Mouse (Mus musculus) kidney, embryonic 16.5 days (tissue): ENCODE data around the gene Tgfbr3l. TPM values are rescaled to one million over a fixed set of nuclear protein-coding genes. Genes with fewer than 3 reads are reported as not detected.

Experiments used
- ATAC-seq: fragments of 200-750 bp; cut with Nextera tagmentation; 2 replicates; pipeline ENCODE4 v1.8.0; 2017; ENCODE audit warnings: moderate TSS enrichment; ENCODE audit not compliant: low FRiP score, low TSS enrichment
- H3K27ac ChIP-seq: fragments of 300-500 bp; sonication (generic); 2 replicates; pipeline ENCODE4 v1.5.1; 2014; ENCODE audit warnings: low read length
- H3K27me3 ChIP-seq: fragments of 300-500 bp; sonication (generic); 2 replicates; pipeline ENCODE4 v1.6.1; 2014; ENCODE audit warnings: low read length, control low read depth, mixed read lengths; ENCODE audit not compliant: insufficient read depth
- H3K36me3 ChIP-seq: fragments of 300-500 bp; sonication (generic); 2 replicates; pipeline ENCODE4 v1.6.1; 2014; ENCODE audit warnings: low read length, control low read depth, mixed read lengths; ENCODE audit not compliant: insufficient read depth
- H3K4me1 ChIP-seq: fragments of 300-500 bp; sonication (generic); 2 replicates; pipeline ENCODE4 v1.6.1; 2014; ENCODE audit warnings: low read length, control low read depth, mixed read lengths; ENCODE audit not compliant: insufficient read depth
- H3K4me2 ChIP-seq: fragments of 300-500 bp; sonication (generic); replicated peaks from 2 replicates; pipeline ENCODE4 v1.6.1; 2014; ENCODE audit warnings: low read depth, low read length
- H3K4me3 ChIP-seq: fragments of 300-500 bp; sonication (generic); 2 replicates; pipeline ENCODE4 v1.5.1; 2014; ENCODE audit warnings: mild to moderate bottlenecking, low read length
- H3K9ac ChIP-seq: fragments of 300-500 bp; sonication (generic); replicated peaks from 2 replicates; pipeline ENCODE4 v1.6.1; 2014; ENCODE audit warnings: low read length
- H3K9me3 ChIP-seq: fragments of 300-500 bp; sonication (generic); 2 replicates; pipeline ENCODE4 v1.6.1; 2016; ENCODE audit warnings: low read length, control low read depth
- WGBS: fragments of 180-500 bp; shearing (Covaris S2); extraction: QIAGEN DNeasy Blood & Tissue Kit; methylation state at CpG from one replicate; pipeline ENCODE4 v1.1.7; 2014; 5-methylcytosine and 5-hydroxymethylcytosine counted together
- polyA plus RNA-seq: library from polyadenylated mRNA; unstranded; fragments of >200 nt; fragmentation: Nextera tagmentation; extraction: Ambion mirVana; gene quantifications from 2 replicates; pipeline ENCODE4 v1.2.1, GENCODE M21; 2015

Gene Tgfbr3l
- polyA plus RNA-seq, result 4.2 and 4.8 TPM in 2 replicates

- Histone ChIP-seq H3K4me2 (0 out of 2 replicates have a peak within 1 kb of the TSS, but pooled peaks have one; percentile 8), H3K9me3 (no peaks in the 10 kb centered on the region), H3K9ac (no peak within 1 kb of the TSS; the same call in 1 of the 2 replicates), H3K27ac (peak within 1 kb of the TSS; percentile 3; the same call in 1 of the 2 replicates), H3K27me3 (no peaks in the 10 kb centered on the region), H3K4me3 (no peak within 1 kb of the TSS), H3K36me3 (peaks cover 50% of the 10 kb centered on the region), H3K4me1 (peaks cover 18% of the 10 kb centered on the region)
- ATAC-seq, result no peak
- WGBS, result 73% methylated on average over 15 of the region's 15 CpGs
These were observed at the start of gene Tgfbr3l for GRCm38 (mm10) chr8:4247951-4248540. Gene Tgfbr3l (plus strand): TSS chr8:4248214.

- H3K9me3 ChIP-seq, result no peaks in the 10 kb centered on the region
- H3K36me3 ChIP-seq, result no peaks in the 10 kb centered on the region
- no peak overlapping the region for H3K27ac ChIP-seq
- H3K4me3 ChIP-seq, result no peak overlapping the region
- WGBS, result 66% methylated on average over 2 of the region's 2 CpGs
- peaks cover under 1% of the 10 kb centered on the region; the same call in 1 of the 2 replicates for H3K4me1 ChIP-seq
- ATAC-seq, result no peak
- H3K9ac ChIP-seq, result no peak overlapping the region
- peaks cover 14% of the 10 kb centered on the region for H3K27me3 ChIP-seq
- H3K4me2 ChIP-seq, result no peak overlapping the region
These were observed 46.7 kb upstream of the Tgfbr3l start for GRCm38 (mm10) chr8:4201321-4201720.

GRCm38 (mm10) chr8:4205246-4206123 lies 42.5 kb upstream of the Tgfbr3l start:
- Histone ChIP-seq H3K9ac (peak overlapping the region; percentile 23), H3K36me3 (peaks cover 14% of the 10 kb centered on the region; the same call in 1 of the 2 replicates), H3K4me2 (peak overlapping the region; percentile 43), H3K9me3 (peaks cover 6% of the 10 kb centered on the region; the same call in 1 of the 2 replicates), H3K27ac (no peak overlapping the region), H3K4me3 (peak overlapping the region; percentile 18), H3K27me3 (peaks cover 14% of the 10 kb centered on the region), H3K4me1 (peaks cover 11% of the 10 kb centered on the region; the same call in 1 of the 2 replicates)
- peak; percentile 17; the same call in 1 of the 2 replicates for ATAC-seq
- WGBS, result 24% methylated on average over 38 of the region's 38 CpGs

GRCm38 (mm10) chr8:4206182-4207015 lies 41.6 kb upstream of the Tgfbr3l start:
- WGBS, result 17% methylated on average over 44 of the region's 44 CpGs
- H3K27me3 ChIP-seq, result peaks cover 14% of the 10 kb centered on the region
- ATAC-seq, result peak; percentile 29; the same call in 1 of the 2 replicates
- peaks cover 11% of the 10 kb centered on the region; the same call in 1 of the 2 replicates for H3K4me1 ChIP-seq
- H3K4me3 ChIP-seq, result peak overlapping the region; percentile 18
- H3K9me3 ChIP-seq, result peaks cover 6% of the 10 kb centered on the region; the same call in 1 of the 2 replicates
- peak overlapping the region; percentile 43 for H3K4me2 ChIP-seq
- no peak overlapping the region for H3K27ac ChIP-seq
- peaks cover 14% of the 10 kb centered on the region; the same call in 1 of the 2 replicates for H3K36me3 ChIP-seq
- H3K9ac ChIP-seq, result peak overlapping the region; percentile 23

GRCm38 (mm10) chr8:4207016-4207350 lies 41.0 kb upstream of the Tgfbr3l start:
- WGBS, result 54% methylated on average over 2 of the region's 2 CpGs
- Histone ChIP-seq H3K36me3 (peaks cover 14% of the 10 kb centered on the region; the same call in 1 of the 2 replicates), H3K27ac (no peak overlapping the region), H3K9ac (peak overlapping the region; percentile 23; the same call in 1 of the 2 replicates), H3K4me3 (no peak overlapping the region), H3K9me3 (peaks cover 6% of the 10 kb centered on the region; the same call in 1 of the 2 replicates), H3K27me3 (peaks cover 14% of the 10 kb centered on the region), H3K4me2 (no peak overlapping the region), H3K4me1 (peaks cover 11% of the 10 kb centered on the region; the same call in 1 of the 2 replicates)
- ATAC-seq, result no peak

GRCm38 (mm10) chr8:4211097-4211496 lies 36.9 kb upstream of the Tgfbr3l start:
- H3K9me3 ChIP-seq, result peaks cover 6% of the 10 kb centered on the region; the same call in 1 of the 2 replicates
- no peak overlapping the region for H3K27ac ChIP-seq
- WGBS, result 82% methylated on average over 6 of the region's 6 CpGs
- H3K4me2 ChIP-seq, result no peak overlapping the region
- ATAC-seq, result no peak
- peaks cover 35% of the 10 kb centered on the region for H3K4me1 ChIP-seq
- H3K9ac ChIP-seq, result no peak overlapping the region
- H3K4me3 ChIP-seq, result no peak overlapping the region
- peaks cover 14% of the 10 kb centered on the region; the same call in 1 of the 2 replicates for H3K36me3 ChIP-seq
- H3K27me3 ChIP-seq, result peaks cover 18% of the 10 kb centered on the region

- peaks cover 30% of the 10 kb centered on the region for H3K4me1 ChIP-seq
- peaks cover 14% of the 10 kb centered on the region; the same call in 1 of the 2 replicates for H3K36me3 ChIP-seq
- peak overlapping the region; percentile 62 for H3K9ac ChIP-seq
- peaks cover 34% of the 10 kb centered on the region for H3K27me3 ChIP-seq
- H3K4me3 ChIP-seq, result peak overlapping the region; percentile 49
- H3K27ac ChIP-seq, result no peak overlapping the region
- H3K9me3 ChIP-seq, result peaks cover 6% of the 10 kb centered on the region; the same call in 1 of the 2 replicates
- ATAC-seq, result peak; percentile 18
- under 1% methylated on average over 24 of the region's 25 CpGs for WGBS
- H3K4me2 ChIP-seq, result peak overlapping the region; percentile 83
These were observed 35.2 kb upstream of the Tgfbr3l start for GRCm38 (mm10) chr8:4212809-4213209.

- Histone ChIP-seq H3K4me2 (peak overlapping the region; percentile 83), H3K27me3 (peaks cover 39% of the 10 kb centered on the region), H3K4me3 (peak overlapping the region; percentile 49), H3K4me1 (peaks cover 30% of the 10 kb centered on the region), H3K9me3 (peaks cover 6% of the 10 kb centered on the region; the same call in 1 of the 2 replicates), H3K27ac (peak overlapping the region; percentile 65), H3K36me3 (peaks cover 14% of the 10 kb centered on the region; the same call in 1 of the 2 replicates), H3K9ac (peak overlapping the region; percentile 62)
- peak; percentile 63 for ATAC-seq
- WGBS, result 2% methylated on average over 18 of the region's 18 CpGs
These were observed 34.6 kb upstream of the Tgfbr3l start for GRCm38 (mm10) chr8:4213210-4214005.
